Mouse (Mus musculus) hindbrain, embryonic 16.5 days (tissue): ENCODE measurements around the gene Dgcr6. TPM values are rescaled to one million over a fixed set of nuclear protein-coding genes. Genes with fewer than 3 reads are reported as not detected.
A peak's percentile ranks its signal among the peaks of the same experiment; 100 is the strongest.

Experiments
- ATAC-seq: fragments of 200-750 bp; cut with Nextera tagmentation; 2 replicates; pipeline ENCODE4 v1.8.0; 2017; ENCODE audit warnings: moderate TSS enrichment, moderate library complexity
- H3K27ac ChIP-seq: fragments of 300-500 bp; sonication (generic); 2 replicates; pipeline ENCODE4 v1.5.1; 2014; ENCODE audit warnings: low read depth, mild to moderate bottlenecking, control low read depth, low read length, moderate library complexity
- H3K27me3 ChIP-seq: fragments of 300-500 bp; sonication (generic); replicated peaks from 2 replicates; pipeline ENCODE4 v1.6.1; 2014; ENCODE audit warnings: low read length; ENCODE audit not compliant: control insufficient read depth, insufficient read depth
- H3K36me3 ChIP-seq: fragments of 300-500 bp; sonication (generic); 2 replicates; pipeline ENCODE4 v1.6.1; 2014; ENCODE audit warnings: mild to moderate bottlenecking, low read length, moderate library complexity, mixed read lengths; ENCODE audit not compliant: control insufficient read depth, insufficient read depth
- H3K4me1 ChIP-seq: fragments of 300-500 bp; sonication (generic); 2 replicates; pipeline ENCODE4 v1.6.1; 2014; ENCODE audit warnings: low read depth, low read length; ENCODE audit not compliant: control insufficient read depth, insufficient read depth
- H3K4me2 ChIP-seq: fragments of 300-500 bp; sonication (generic); 2 replicates; pipeline ENCODE4 v1.6.1; 2014; ENCODE audit warnings: mild to moderate bottlenecking, low read length, control low read depth, moderate library complexity
- H3K4me3 ChIP-seq: fragments of 300-500 bp; sonication (generic); 2 replicates; pipeline ENCODE4 v1.5.1; 2014; ENCODE audit warnings: mild to moderate bottlenecking, low read length, control low read depth, moderate library complexity
- H3K9ac ChIP-seq: fragments of 300-500 bp; sonication (generic); 2 replicates; pipeline ENCODE4 v1.6.1; 2014; ENCODE audit warnings: low read depth, mild to moderate bottlenecking, control low read depth, low read length, moderate library complexity
- H3K9me3 ChIP-seq: fragments of 300-500 bp; sonication (generic); 2 replicates; pipeline ENCODE4 v1.6.1; 2014; ENCODE audit warnings: mild to moderate bottlenecking, low read length, moderate library complexity; ENCODE audit not compliant: control insufficient read depth
- WGBS: fragments of 180-500 bp; shearing (Covaris S2); extraction: QIAGEN DNeasy Blood & Tissue Kit; methylation state at CpG from one replicate; pipeline ENCODE4 v1.1.7; 2014; 5-methylcytosine and 5-hydroxymethylcytosine counted together
- polyA plus RNA-seq: library from polyadenylated mRNA; unstranded; fragments of >200 nt; fragmentation: Nextera tagmentation; extraction: Ambion mirVana; gene quantifications from 2 replicates; pipeline ENCODE4 v1.2.1, GENCODE M21; 2015

The Dgcr6 gene
- polyA plus RNA-seq, 1 experiment from 2014 or later: 162 TPM

DNA sequence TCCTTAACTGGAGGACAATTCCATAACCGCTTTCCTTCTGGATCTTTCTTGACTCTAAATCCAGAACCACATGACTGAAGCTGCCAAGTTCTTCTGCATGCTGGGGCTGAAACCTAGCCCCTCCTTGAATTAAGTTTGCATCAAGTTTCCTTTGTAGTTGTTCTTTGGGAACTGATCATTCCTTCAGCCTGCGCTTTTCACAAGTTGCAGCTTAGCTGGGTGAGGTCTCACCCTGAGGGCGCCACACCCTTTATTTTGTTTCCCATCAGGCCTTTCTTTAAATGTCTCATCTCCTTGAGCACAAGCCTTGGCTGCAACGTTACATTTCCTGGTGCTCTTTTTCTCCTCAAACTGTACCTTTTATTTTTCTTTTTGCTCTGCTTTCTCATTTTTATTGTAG lies 50.2 kb downstream of the Dgcr6 start:
- ATAC-seq: no peak

DNA sequence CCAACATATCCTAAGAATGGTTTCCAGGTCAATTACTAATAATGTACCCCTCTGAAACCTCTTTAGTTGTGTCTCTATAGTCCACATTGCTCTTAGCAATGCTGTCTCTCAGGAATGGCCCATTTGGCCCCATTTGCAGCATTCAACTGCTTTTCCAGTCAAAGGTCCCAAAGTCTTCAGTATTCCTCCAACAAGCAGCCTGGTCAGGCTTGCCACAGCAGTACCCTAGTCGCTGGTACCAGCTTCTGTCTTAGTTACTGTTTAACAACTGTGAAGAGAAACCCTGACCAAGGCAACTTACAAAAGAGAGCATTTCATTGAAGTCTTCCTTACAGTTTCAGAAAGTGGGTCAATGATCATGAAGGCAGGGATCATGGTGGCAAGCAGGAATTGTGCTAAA lies 50.7 kb downstream of the Dgcr6 start:
- H3K4me1 ChIP-seq: no peaks in the 10 kb centered on the region
- H3K27me3 ChIP-seq: no peaks in the 10 kb centered on the region
- H3K9me3 ChIP-seq: no peaks in the 10 kb centered on the region
- H3K4me2 ChIP-seq: no peak overlapping the region
- H3K36me3 ChIP-seq: no peaks in the 10 kb centered on the region
- H3K9ac ChIP-seq: no peak overlapping the region
- H3K4me3 ChIP-seq: no peak overlapping the region
- no peak for ATAC-seq
- H3K27ac ChIP-seq: no peak overlapping the region
- WGBS: 61% methylated on average over 1 of the region's 1 CpGs

More for the DNA sequence above, 50.2 kb downstream of the Dgcr6 start:
- H3K27me3 ChIP-seq: no peaks in the 10 kb centered on the region
- no peaks in the 10 kb centered on the region for H3K4me1 ChIP-seq
- H3K27ac ChIP-seq: no peak overlapping the region
- WGBS: 80% methylated on average over 4 of the region's 4 CpGs
- no peak overlapping the region for H3K9ac ChIP-seq
- H3K9me3 ChIP-seq: no peaks in the 10 kb centered on the region
- H3K36me3 ChIP-seq: no peaks in the 10 kb centered on the region
- H3K4me3 ChIP-seq: no peak overlapping the region
- H3K4me2 ChIP-seq: no peak overlapping the region

- Histone ChIP-seq H3K4me2 (no peak overlapping the region), H3K36me3 (no peaks in the 10 kb centered on the region), H3K4me3 (no peak overlapping the region), H3K27ac (no peak overlapping the region), H3K27me3 (no peaks in the 10 kb centered on the region), H3K9me3 (no peaks in the 10 kb centered on the region), H3K9ac (no peak overlapping the region), H3K4me1 (no peaks in the 10 kb centered on the region)
- WGBS: 40% methylated on average over 6 of the region's 6 CpGs
- no peak for ATAC-seq
These were observed 51.1 kb downstream of the Dgcr6 start for GRCm38 (mm10) chr16:18103808-18104207.

DNA sequence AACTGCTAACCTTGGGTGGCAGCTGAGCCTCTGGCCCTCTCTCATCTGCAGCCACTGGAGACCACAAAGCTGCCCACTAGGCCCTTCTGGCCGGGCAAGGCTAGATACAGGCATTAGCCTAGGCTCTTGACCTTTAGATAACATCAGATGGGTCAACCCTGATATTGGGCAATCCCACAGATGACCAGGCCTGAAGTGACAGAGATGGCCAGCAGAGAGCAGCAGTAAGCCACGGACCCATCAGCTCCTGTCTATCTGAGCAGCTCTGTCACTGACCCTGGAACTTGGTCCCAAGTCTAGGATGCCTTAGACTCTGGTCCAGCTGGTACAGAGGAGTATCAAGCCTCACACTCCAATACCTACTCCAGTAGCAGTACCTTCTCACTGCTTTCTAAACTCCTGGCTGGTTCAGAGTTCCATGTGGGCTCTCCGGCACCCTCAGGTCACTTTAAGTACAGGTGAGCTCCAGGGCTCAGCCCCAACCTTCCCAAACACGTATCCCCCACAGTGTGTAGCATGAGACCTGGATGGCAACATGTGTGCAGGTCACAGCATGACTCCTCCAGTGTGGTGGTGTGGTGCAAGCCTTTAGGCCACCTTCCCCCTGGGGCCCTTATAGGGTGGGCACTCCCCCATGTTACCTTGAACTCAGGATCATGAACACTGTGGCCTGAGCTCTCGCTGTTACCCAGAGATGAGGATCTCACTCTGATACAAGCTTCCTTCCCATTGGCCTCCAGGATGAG lies 55.7 kb downstream of the Dgcr6 start:
- no peaks in the 10 kb centered on the region for H3K4me1 ChIP-seq
- H3K9me3 ChIP-seq: peaks cover 5% of the 10 kb centered on the region; the same call in 1 of the 2 replicates
- H3K9ac ChIP-seq: no peak overlapping the region
- H3K27ac ChIP-seq: no peak overlapping the region
- WGBS: 55% methylated on average over 5 of the region's 5 CpGs
- H3K27me3 ChIP-seq: no peaks in the 10 kb centered on the region
- H3K4me3 ChIP-seq: no peak overlapping the region
- peak; percentile 87 for ATAC-seq
- H3K36me3 ChIP-seq: no peaks in the 10 kb centered on the region
- no peak overlapping the region for H3K4me2 ChIP-seq

DNA sequence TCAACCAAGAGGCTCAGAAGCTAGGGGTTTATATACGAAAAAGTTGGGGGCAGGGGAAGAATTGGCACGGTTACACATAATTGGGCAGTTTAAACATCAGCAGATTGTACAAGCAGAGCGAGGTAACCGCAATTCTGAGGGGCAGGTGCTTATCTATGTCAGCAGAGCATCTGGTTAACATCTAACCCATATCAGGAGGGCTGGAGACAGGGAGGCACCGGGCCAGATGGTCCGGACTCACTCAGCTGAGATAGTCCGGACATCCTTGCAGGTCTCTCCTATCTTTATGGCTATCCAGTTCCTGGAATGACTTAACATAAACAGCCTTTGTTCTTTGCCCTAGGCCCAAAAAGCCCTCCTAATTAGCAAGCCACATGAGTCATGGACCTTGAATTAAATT lies 58.4 kb downstream of the Dgcr6 start:
- no peak overlapping the region for H3K27ac ChIP-seq
- H3K4me3 ChIP-seq: no peak overlapping the region
- no peaks in the 10 kb centered on the region for H3K4me1 ChIP-seq
- H3K9me3 ChIP-seq: peaks cover 5% of the 10 kb centered on the region; the same call in 1 of the 2 replicates
- no peaks in the 10 kb centered on the region for H3K36me3 ChIP-seq
- no peak overlapping the region for H3K4me2 ChIP-seq
- whole genome bisulfite sequencing: 87% methylated on average over 7 of the region's 7 CpGs
- H3K9ac ChIP-seq: no peak overlapping the region
- ATAC-seq: no peak
- no peaks in the 10 kb centered on the region for H3K27me3 ChIP-seq

GRCm38 (mm10) chr16:18116467-18116866 lies 63.8 kb downstream of the Dgcr6 start:
- Histone ChIP-seq H3K27me3 (no peaks in the 10 kb centered on the region), H3K4me1 (peaks cover 4% of the 10 kb centered on the region), H3K4me2 (no peak overlapping the region), H3K36me3 (no peaks in the 10 kb centered on the region), H3K9me3 (no peaks in the 10 kb centered on the region), H3K9ac (no peak overlapping the region), H3K4me3 (no peak overlapping the region), H3K27ac (no peak overlapping the region)
- 74% methylated on average over 4 of the region's 4 CpGs for WGBS
- no peak for ATAC-seq

DNA sequence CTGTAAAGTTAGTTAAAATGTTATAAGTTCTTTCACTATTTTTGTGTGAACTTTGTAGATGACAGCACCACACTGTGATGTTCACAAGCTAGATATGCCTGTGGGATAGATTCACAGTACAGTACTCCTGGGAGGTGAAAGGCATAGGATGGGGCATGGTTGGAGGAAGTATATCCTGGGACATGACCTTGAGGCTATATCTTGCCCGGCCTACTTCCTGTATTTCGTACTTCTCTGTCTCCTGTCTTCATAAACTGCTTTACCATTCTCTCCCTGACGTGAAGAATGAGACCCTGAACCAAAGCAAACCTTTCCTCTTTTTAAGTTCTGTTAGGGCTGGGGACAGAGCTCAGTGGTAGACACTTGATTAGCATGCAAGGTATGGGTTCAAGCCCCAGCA lies 65.6 kb downstream of the Dgcr6 start:
- 89% methylated on average over 3 of the region's 3 CpGs for WGBS
- Histone ChIP-seq H3K4me2 (no peak overlapping the region), H3K4me3 (no peak overlapping the region), H3K27me3 (0 out of 2 replicates have a peak, but pooled peaks cover 2% of the 10 kb centered on the region), H3K27ac (no peak overlapping the region), H3K36me3 (no peaks in the 10 kb centered on the region), H3K4me1 (peaks cover 4% of the 10 kb centered on the region), H3K9me3 (no peaks in the 10 kb centered on the region), H3K9ac (no peak overlapping the region)
- no peak for ATAC-seq

- Histone ChIP-seq H3K9ac (peak overlapping the region; percentile 31), H3K4me2 (no peak overlapping the region), H3K27ac (no peak overlapping the region), H3K9me3 (no peaks in the 10 kb centered on the region), H3K4me3 (no peak overlapping the region), H3K4me1 (peaks cover 4% of the 10 kb centered on the region), H3K36me3 (no peaks in the 10 kb centered on the region), H3K27me3 (0 out of 2 replicates have a peak, but pooled peaks cover 2% of the 10 kb centered on the region)
- ATAC-seq: peak; percentile 48; the same call in 1 of the 2 replicates
- WGBS: 19% methylated on average over 8 of the region's 8 CpGs
These were observed 66.5 kb downstream of the Dgcr6 start for GRCm38 (mm10) chr16:18119031-18119730.
